Mouse (Mus musculus): Measurements from ENCODE around the gene Znrd1. TPM values are rescaled to one million over a fixed set of nuclear protein-coding genes. Genes with fewer than 3 reads are reported as not detected.

Znrd1 gene
- total RNA-seq, 4 experiments from 2014 or later: 26.6 to 35.5 (median 32.2) TPM

GRCm38 (mm10) chr17:36927496-36928120, 30.8 kb downstream of the Znrd1 start:
- DNase-seq (ENCODE audit: low spot score in 2 of 2): no peak

GRCm38 (mm10) chr17:36923491-36923890, 34.9 kb downstream of the Znrd1 start:
- DNase-seq (ENCODE audit: low spot score in 2 of 2): no peak

DNA sequence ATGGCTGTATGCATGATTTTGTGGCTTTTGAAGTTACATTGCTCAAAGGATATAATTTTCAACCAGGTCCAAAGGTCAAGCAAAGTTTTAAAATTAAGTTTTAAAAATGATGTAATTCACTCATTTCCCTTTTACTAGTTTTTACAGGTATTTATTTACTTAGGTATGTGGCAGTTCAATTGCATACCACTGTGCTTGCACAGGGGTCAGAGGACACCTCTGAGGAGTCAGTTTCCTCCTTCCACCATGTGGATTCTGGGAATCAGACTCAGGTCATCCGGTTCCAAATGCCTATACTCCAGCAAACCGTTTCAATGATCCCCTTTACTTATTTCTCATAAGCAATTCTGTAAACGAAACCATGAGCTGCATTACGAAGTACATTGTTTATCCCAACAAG, 35.6 kb downstream of the Znrd1 start:
- DNase-seq (ENCODE audit: low spot score in 2 of 2): no peak

- no peak for DNase-seq (ENCODE audit: low spot score in 2 of 2)
Observed at GRCm38 (mm10) chr17:36920239-36920638, 38.1 kb downstream of the Znrd1 start.

GRCm38 (mm10) chr17:36915076-36915475, 43.3 kb downstream of the Znrd1 start:
- DNase-seq (ENCODE audit: low spot score in 2 of 2): peak in 1 of 2 experiments; percentile 60

DNA sequence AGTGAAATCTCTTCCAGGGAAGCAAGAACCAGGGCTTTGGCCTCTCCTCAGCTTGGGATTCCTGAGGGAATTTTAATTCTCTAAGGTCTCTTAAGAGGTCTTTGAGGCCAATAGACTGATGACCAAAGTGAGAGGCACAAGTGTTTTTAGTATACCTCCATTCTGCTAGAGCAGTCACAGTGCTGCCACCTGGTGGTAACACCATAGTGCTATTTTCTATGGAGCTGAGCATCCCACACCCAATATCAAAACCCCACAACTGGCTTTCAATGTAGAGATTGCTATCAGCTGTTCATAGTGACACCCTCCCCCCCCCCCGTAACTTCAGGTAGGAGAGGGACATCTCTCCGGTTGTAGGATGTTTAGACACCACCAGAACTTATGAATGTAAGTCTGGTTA, 44.3 kb downstream of the Znrd1 start:
- peak; percentile 40 to 81 for DNase-seq (ENCODE audit: low spot score in 2 of 2)

DNA sequence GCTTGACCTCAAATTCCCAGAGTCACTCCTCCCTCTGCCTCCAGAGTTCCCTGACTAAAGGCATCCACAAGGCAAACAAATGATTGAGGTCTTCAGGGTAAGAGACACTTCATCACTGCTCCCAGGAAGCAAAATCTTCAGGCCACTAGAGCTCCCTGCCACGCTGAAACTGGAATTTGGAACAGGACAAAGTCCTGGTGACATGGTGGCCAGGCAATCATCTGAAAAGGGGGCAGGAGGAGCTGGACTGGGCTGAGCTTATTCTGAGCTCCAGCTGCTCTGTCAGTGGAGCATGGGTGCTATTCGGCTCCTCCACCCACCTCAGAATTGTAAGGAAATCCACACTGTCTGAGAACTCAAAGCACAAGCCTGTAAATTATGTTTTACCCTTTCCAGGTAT, 46.3 kb downstream of the Znrd1 start:
- DNase-seq (ENCODE audit: low spot score in 2 of 2): no peak

DNA sequence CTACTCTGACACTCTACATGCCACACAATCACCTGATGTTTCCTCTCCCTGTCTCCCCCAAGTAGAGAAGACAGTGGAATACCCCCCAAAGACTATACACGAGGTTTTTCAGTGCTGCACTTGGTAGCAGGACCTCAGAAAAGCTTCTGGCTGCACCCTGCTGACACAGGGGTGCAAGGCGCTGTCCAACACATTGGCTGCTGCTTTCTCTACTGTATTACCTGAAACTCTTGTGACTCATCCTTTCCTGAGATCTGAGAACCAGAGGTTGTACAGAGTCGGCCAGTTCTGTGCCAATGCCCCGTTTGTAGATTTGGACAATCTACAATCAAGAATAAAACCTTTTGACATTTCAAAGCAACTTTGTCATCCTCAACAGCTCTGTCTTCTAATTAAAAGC, 48.6 kb downstream of the Znrd1 start:
- DNase-seq (ENCODE audit: low spot score in 2 of 2): no peak

- no peak for DNase-seq (ENCODE audit: low spot score in 2 of 2)
Observed at GRCm38 (mm10) chr17:36908235-36908634, 50.1 kb downstream of the Znrd1 start.

Other genes with a start within 250 kb of the Znrd1 start
- not detected for gene H2-M10.5, start 185.6 kb downstream of the Znrd1 start, total RNA-seq (2022)
- gene H2-M10.6, start 146.4 kb downstream of the Znrd1 start, total RNA-seq (2022): not detected
- gene Trim26, start 121.4 kb downstream of the Znrd1 start, total RNA-seq (2022): 10 to 100 TPM; 22.1 to 26.5 (median 23.2) TPM
- not detected for gene Trim15, start 91.3 kb downstream of the Znrd1 start, total RNA-seq (2022)
- not detected for gene Trim10, start 89.0 kb downstream of the Znrd1 start, total RNA-seq (2022)
- gene Trim40, start 68.4 kb downstream of the Znrd1 start, total RNA-seq (2022): under 1 TPM in 1 of 4 experiments, not detected in 3; 0.31 TPM
- gene Trim31, start 60.4 kb downstream of the Znrd1 start, total RNA-seq (2022): not detected
- gene Rnf39, start 15.6 kb downstream of the Znrd1 start, total RNA-seq (2022): 1 to 10 TPM; 3.9 to 4.3 (median 4.2) TPM
- gene Ppp1r11, start 6.8 kb downstream of the Znrd1 start, total RNA-seq (2022): 100 to 1,000 TPM; 122 to 142 (median 124) TPM
- 1 to 10 TPM; 4.1 to 6.8 (median 5.8) TPM for gene Znrd1as, start within 50 bp of the Znrd1 start, total RNA-seq (2022)
- gene 2410137M14Rik, start 22.7 kb upstream of the Znrd1 start, total RNA-seq (2022): under 1 TPM in 1 of 4 experiments, not detected in 3; 0.47 TPM
- 1 to 10 TPM in 2 of 4 experiments, under 1 TPM in 2; 0.49 to 1.6 (median 0.91) TPM for gene H2-M5, start 31.0 kb upstream of the Znrd1 start, total RNA-seq (2022)
- gene Zfp57, start 42.6 kb upstream of the Znrd1 start, total RNA-seq (2022): 10 to 100 TPM in 2 of 4 experiments, 1 to 10 TPM in 2; 8.9 to 10.8 (median 9.8) TPM
- 10 to 100 TPM; 35.6 to 57.5 (median 47.8) TPM for gene Mog, start 64.8 kb upstream of the Znrd1 start, total RNA-seq (2022)
- gene Gabbr1, start 87.4 kb upstream of the Znrd1 start, total RNA-seq (2022): 100 to 1,000 TPM; 595 to 693 (median 673) TPM
- not detected for gene Olfr90, start 129.9 kb upstream of the Znrd1 start, total RNA-seq (2022)
- not detected for gene Olfr91, start 139.7 kb upstream of the Znrd1 start, total RNA-seq (2022)
- gene Olfr92, start 161.5 kb upstream of the Znrd1 start, total RNA-seq (2022): not detected
- gene Olfr93, start 202.9 kb upstream of the Znrd1 start, total RNA-seq (2022): not detected
- not detected for gene Ubd, start 235.3 kb upstream of the Znrd1 start, total RNA-seq (2022)
- not detected for gene Olfr94, start 242.4 kb upstream of the Znrd1 start, total RNA-seq (2022)

All from layer of hippocampus, adult 8-10 months (tissue).